Mouse (Mus musculus) thymus, postnatal 14 days (tissue): ENCODE data around the gene Fam129c.

ENCODE experiments used
- DNase-seq: peaks from one replicate; pipeline ENCODE4 v3.0.0; 2021

Fam129c gene

DNA sequence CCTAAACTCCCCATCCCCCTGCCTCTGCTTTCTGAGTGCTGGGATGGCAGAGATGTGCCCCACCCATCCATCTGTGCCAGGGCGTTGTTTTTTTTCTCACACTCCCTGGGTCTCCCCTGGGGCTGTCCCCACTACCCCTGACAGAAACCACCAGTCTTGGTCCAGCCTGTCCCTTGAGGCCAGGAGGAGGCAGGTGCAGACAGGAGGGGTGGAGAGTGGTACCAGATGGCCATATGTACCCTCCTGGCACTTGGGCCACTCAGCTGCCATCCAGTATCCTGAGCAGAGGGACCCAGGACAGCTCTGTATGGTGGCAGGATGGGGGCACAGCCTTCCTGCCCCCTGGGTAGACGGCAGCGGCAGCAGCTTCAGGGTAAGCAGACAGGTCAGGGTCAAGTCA lies at the start of gene Fam129c:
Fam129c (plus strand) TSS at position 198 of the 400 bp plus-strand sequence.
- DNase-seq = no peak

DNA sequence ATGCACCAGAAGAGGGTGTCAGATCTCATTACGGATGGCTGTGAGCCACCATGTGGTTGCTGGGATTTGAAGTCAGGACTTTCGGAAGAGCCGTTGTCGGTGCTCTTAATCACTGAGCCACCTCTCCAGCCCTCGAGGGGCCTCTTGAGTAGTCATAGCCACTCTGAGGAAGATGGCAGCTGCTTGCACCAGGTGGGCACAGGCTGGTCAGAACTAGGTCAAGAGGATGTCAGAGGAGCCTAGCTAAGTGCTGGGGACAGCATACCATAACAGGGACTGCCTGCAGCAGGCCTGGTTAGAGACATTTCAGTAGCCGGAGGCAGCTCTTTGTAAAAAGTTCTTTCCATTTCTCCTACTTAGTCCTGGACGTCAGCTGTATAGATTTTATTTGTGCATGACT lies 46.7 kb upstream of the Fam129c start:
- DNase-seq = peak; percentile 64

DNA sequence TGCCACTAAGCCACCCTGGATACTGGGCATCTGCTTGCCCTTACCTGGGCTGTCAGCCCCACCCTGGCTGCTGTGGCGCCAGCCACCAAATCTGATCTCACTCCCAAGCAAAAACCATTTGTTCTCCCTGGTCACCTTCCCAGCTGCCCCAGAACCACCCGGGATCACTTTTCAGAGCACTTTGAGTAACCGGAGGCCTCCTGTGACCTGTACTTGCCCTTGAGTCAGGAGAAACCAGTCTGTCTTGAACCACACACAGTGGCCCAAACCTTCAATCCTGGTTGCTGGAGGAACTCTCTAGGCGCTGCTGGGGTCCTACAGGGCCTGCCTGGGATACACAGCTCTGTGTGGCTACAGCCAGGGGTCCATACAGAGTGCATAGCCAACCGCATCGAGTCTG lies 44.7 kb upstream of the Fam129c start:
- DNase-seq = no peak

DNA sequence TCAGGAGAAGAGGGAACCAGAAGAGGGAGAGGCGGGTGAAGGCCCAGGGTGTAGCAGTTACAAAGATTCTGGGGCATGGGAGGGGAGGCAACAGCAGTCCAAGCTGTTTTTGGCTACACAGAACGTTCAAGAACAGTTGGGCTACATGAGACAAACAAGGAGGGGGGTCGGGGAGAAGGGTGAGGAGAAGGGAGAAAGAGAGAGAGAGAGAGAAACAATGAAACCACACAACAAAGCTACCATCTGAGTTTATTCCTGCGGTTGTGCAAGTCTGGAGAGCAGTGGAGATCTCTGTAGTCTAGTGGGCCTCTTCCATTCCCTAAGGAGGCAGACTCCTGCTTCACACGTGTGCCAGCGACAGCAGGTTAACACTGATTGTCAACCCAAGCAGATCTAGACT lies 43.4 kb upstream of the Fam129c start:
- DNase-seq = no peak

DNA sequence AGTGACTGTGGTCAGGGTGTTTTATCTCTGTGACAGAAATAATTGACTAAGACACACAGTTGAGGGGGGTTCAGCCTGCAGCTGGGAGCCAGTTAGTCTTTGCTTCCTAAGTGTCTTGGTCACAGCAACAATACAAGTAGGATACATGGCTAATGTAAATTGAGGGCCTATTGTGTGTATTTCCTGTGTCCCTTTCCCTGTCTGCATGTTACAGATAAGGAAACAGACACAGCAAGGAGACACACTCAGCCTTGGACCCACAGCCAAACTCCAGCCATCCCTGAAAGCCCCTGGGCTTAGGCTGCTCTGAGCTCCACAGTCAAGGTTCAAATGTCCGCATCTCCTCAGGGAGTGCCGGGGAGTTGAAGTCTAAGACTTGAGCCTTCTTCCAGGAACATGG lies 42.8 kb upstream of the Fam129c start:
- DNase-seq = no peak

DNA sequence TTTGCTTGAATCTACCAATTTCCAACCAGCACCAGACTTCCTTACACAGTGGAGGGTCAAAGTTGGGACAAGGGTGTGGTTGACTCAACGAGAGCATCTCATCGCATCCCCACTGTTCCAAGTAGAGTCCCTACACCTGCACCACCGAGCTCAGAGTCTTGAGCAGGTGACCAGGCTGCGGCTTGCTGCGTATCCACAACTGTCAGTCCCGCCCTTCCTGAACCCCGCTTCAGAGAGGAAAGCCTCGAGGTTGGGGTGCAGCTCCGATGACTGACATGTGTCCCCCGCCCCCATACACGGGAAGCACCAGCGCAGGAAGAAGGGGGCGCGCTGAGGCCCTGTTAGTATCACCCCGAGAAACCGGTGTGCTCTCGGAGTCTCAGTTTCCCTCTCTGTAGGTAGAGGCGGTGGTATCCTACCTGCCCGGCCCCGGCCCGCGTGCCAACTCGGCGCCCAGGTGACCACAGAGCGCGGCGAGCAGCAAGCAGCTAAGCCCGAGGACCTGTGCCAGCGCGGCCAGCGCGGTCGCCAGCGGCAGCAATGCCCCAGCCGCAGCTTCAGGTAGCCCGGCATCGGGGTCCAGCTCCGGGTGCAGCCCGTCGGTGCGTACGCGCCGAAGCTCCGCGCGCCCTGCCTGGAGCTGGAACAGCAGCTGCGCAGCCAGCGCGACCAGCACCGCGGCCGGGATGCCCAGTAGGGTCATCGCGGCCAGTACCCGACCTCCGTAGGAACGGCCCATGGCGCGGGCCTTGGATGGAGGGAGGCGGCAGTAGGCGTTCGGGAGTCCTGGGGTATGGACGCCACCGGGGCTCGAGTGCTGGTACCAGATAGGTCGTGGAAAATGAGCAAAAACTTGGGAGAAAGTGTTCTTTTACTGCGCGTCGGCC lies 39.1 kb upstream of the Fam129c start, which contains the start of gene Tmem221:
Tmem221 (minus strand) TSS at position 801 of the 887 bp plus-strand sequence.
- DNase-seq = peak; percentile 83

DNA sequence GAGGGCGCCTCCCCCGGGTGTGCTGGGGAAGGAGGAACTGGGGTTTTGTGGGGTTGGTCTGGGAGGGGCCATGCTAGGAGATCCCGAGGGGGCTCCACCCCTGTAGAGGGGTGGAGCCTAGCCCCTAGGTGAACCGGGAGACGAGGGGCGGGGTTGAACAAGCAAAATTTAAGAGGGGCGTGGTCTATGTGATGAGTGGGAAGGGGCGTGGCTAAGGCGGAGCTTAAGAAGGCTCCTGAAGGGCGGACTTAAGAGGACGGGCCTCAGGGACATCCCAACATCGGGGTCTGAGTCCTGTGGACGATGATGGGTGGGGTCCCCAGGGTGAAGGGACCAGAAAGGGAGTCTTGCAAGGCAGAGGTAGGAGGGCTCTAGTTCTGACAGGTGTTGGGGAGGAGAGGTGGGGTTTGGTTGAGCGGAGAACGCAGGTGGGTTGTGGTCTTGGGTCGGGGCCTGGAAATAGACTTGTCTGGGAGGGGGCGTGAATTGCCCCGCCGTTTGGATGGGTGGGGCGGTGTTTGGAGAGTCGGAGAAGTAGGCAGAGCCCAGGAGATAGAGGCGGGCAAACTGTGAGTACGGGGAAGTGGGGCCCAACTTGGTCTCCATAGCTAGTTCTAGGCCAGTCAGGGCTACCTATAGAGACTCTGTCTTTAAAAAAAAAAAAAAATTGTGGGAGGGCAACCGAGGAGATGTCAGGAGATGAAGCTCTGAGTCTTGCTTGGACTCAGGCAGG lies 38.3 kb upstream of the Fam129c start:
- DNase-seq = peak; percentile 91

DNA sequence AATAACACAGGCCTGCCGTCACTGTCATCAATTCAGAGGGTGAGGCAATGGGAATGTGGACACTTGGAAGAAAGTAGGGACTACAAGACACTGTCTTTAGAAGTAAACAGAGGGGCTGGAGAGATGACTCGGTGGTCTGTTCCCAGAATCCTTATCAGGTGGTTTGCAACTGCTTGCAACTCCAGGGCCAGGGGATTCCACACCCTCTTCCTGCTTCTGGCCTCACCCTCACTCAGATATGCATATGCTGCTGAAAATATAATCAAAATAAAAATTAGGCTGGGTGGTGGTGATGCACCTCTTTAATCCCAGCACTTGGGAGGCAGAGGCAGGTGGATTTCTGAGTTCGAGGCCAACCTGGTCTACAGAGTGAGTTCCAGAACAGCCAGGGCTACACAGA lies 37.4 kb upstream of the Fam129c start:
- no peak for DNase-seq

DNA sequence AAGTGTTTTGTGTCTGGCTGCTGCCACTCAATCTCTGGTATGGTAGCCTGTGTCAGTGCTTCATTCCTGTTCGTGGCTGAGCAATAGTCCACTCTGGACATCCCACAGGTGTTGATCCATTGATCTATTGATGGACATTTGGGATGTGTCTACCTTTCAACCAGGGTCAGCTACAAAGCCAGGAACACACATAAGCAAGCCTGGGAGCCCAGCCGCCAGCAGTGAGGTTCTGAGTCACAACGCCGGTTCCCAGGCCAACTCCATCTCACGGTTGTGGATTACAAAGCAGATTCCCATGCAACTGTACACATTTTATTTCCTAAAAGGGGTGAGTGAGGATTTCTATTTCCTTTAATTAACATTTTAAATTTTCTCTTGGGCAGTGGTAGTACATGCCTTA lies 36.7 kb upstream of the Fam129c start:
- DNase-seq = no peak

DNA sequence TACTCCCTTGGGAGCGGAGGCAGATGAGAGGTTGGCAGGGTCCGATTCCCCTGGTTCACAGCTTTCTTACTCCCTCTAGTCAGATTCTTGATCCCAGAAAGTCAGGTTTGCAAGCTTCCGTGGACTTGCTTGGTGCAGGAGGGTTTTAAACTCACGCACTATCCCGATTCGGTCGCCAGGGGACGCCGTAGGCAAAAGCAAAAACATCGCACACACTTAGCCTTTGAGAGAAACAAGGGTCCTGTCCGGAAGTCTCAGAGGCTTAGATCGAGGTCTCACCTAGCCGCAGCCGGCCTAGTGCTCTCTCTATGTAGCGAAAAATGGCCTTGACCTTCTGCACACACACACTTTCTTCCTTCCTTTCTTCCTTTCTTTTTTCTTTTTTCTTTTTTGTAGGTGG lies 36.0 kb upstream of the Fam129c start:
- DNase-seq = peak; percentile 76

DNA sequence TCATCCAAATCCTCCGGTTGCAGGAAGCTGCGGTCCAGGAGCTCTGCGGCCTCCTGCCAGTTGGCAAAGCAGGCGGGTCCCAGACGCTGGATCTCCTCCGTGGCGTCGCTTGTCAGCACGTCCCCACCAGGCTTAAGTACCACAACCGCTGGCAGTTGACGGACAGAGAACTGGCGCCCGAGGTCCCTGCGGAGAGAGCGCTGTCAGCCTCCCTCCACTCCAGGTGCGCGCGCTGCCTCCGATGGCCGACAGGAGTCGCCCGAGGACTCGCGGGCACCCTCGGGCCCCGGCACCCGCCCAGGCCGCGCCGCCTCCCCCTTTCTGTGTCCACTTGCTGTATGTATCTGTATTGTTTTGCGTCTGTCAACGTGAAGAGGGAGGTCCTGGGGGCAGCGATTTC lies 34.7 kb upstream of the Fam129c start:
- DNase-seq = peak; percentile 90

DNA sequence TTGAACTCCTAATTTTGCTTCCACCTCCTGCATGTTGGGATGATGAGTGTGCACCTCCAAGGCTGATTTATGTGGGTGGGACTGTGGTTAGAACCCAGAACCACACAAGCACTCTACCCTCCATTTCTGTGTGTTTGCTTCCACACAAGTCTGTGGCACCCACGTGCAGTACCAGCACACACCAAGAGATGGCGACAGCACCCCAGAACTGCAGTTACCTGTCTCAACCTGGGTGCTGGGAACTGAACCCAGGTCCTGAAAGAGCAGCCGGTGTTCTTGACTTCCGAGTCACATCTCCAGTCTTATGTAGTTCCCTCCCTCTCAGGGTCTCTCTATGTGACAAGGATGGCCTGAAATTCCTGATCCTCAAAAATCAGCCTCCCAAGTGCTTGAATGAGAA lies 33.5 kb upstream of the Fam129c start:
- peak; percentile 25 for DNase-seq

DNA sequence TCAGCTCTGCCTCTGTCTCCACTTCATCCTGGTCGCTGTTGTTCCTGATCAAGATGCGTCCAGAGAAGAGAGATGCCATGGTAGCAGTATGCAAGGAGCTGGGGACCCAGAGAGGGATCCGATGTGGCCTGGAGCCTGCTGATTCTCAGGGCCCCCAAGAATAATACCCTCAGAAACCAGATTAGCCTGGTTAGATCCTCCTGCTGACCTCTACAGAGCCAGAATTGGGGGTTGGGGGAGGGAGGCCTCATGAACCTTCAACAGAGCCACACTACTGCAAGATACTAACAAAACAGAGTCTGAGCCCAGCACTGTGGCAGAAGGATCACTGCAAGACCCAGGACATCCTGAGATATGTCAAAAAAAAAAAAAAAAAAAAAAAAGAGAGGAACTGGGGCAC lies 30.9 kb upstream of the Fam129c start, which contains the start of gene Nxnl1:
Nxnl1 (minus strand) TSS at position 101 of the 400 bp plus-strand sequence.
- DNase-seq = no peak

DNA sequence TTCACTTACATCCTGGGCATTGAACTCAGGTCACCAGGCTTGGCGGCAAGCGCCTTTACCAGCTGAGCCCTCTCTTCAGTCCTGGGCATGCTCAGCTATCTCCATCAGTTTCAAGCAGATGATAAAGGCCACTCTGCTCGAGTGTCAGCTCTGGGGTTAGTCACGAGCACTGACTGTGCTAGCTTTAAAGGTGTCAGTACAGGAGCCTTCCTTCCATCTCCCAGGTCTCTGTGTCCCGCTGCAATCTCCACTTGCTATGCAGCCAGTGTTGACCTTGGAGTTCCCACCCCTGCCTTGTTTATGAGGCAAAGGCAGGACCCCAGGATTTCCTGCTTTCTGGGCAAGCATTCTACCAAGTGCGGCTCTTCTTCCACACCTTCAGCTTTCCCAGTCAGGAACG lies 29.9 kb upstream of the Fam129c start:
- no peak for DNase-seq

DNA sequence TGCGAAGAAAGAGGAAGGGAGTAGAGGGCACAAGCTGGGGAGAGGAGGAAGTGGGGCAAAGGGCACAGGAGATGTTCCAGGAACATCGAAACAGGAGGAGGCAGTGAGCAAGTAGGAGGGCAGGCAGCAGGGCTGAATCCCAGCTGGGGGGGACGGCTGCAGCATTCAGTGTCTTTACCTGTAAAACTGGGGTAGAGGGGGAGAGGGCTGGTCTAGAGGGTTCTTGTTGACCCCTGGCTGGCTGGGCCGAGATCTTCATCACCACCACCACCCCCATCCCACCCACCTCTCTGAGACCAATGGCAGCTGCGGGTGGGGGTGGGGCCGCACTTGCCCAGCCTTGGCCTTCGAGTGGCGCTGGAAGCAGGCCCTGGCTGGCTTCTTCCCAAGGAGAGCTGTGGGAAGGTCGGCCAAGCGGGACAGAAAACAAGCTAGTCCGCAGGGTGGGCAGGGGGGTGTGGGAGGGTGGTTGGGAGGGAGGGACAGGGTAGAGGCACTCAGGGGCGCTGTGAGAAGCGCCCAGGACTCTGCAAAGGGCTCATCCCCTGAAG lies 29.0 kb upstream of the Fam129c start, which contains the start of gene Slc27a1:
Slc27a1 (plus strand) TSS at position 496 of the 551 bp plus-strand sequence.
- DNase-seq = peak; percentile 5

DNA sequence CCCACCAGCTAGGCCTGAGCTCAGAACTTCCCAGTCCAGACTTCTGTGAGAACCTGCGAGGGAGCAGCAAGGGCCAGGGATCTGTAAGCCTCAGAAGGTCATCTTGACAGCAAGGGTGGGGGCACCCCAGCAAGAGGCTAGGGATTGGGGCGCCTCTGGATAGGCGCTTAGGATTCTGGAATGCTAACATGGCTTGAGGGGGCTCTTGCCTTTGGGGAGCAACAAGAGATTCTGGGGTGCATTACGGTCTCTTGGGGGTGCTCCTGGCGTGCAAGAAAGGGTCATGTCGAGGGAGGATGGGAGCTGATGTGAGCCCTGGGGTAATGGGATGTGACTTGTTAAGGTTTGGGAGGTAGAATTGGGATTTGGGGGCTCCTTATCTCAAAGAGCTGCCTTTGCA lies 28.5 kb upstream of the Fam129c start:
- peak; percentile 6 for DNase-seq

DNA sequence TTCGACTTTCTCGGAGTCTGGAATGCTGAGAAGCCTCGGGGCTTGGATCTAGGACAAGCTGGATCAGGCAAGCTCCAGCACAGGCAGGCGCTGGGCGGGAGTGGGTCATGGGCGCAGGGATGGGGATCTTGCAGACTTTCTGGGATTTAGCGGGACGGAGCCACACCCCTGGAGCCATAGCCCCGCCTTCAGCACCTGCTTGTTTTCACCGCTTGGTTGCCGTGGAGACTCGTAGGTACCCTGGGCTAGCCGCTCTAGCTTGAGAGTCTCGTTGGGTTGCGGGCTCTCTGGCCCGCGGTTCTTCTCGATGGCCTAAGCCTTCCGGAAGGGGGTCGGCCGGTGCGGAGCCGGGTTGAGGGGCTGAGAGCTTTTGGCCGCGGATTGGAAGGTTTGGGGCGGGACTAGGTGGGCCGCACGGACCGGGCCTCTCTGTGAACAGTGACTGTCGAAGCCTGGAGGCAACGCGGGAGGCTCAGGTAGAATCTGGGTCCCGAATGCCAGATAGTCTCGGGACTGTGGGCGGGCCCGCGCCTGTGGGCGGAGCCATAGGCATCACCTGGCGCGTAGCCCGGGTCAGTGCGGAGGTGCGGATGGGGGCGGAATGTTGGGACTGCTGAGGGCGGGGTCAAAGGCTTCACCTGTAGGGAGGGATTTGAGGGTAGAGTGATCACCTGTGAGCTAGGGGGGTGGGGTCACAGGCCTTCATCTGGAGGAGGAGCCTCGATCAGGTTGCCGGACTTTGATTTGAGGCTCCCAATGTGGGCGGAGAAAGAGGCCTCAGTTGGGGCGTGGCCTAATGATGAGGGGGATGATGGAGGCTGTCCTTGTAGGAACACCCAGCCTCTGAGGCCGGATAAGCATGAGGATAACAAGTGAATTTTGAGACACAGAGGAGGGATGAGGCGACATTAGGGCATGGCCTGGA lies 27.8 kb upstream of the Fam129c start:
- peak; percentile 66 for DNase-seq

DNA sequence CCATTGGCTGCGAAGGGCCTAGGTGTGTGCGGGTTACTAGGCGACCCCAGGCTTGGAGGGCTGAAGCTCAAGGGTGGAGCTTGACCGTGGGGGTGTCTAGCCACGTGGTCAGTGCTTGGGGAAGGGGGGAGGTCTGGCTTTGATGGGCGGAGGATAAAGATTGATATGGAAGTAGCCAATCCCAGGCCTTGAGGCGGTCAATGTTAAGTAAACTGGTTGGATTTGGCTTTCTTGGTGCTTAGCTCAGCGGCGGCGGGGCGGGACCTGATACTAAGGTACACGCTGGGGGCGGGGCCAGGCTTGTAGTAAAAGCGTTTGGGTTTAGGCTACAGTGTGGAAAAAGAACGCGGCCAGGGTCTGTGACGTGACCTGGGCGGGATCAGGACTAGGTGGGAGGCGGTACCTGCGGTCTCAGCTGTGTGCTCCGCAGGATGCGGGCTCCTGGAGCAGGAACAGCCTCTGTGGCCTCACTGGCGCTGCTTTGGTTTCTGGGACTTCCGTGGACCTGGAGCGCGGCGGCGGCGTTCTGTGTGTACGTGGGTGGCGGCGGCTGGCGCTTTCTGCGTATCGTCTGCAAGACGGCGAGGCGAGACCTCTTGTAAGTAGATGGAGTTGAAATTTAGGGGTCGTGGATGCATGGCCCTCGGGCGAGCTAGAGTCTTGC lies 27.0 kb upstream of the Fam129c start:
- peak; percentile 91 for DNase-seq

DNA sequence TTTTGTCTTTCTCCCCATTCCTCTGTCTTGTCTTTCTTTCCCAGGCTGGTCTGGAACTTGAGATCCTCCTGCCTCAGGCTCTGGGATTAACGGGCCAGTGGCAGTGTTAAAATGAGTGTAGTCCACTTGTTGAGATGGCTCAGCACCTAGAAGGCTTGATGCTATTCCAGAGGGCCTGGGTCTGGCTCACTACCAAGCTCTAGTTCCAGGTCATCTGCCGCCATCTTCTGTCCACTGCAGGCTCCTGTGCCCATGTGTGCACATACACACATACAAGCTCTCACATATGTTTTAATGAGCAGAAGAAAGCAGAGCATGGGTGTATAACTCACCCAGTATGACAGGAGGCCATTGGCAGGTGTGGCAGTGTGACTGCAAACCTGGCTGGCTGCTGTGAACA lies 25.4 kb upstream of the Fam129c start:
- DNase-seq = peak; percentile 4

DNA sequence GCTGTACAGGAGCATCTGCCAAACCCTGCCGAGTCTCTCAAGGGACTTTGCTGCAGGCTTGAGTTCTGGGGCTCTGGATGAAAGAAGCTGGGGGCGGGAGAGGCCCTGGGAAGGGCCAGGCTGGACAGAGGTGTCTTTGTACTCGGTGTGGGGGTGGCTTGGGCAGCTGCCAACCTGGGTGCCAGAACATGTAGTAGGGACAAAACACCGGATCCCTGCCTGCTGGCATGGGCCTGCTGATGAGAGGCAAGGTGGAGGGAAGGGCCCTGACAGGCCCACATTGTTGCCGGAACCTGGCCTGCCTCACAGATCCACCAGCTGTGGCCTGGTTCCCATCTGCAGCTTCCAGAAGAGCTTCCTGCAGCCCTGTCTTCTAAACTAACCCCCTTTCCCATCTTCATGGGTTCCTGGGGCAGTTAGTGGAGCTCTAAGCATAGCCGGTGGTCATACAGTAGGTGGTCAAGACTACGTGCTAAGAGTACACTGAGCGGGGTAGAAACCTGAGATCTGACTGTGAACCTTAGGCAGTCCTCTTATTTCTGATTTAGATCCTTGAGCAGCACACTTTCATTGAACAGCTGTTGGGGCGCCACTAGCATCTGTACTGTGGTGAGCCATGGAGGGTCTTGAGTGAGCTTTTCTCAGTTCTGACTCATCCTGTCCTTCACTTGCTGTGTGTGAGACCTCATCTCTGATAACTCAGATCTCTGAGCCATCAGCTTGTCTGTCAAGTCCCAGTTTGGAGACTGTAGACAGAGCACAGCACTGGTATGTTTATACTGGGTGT lies 24.4 kb upstream of the Fam129c start:
- peak; percentile 10 for DNase-seq

DNA sequence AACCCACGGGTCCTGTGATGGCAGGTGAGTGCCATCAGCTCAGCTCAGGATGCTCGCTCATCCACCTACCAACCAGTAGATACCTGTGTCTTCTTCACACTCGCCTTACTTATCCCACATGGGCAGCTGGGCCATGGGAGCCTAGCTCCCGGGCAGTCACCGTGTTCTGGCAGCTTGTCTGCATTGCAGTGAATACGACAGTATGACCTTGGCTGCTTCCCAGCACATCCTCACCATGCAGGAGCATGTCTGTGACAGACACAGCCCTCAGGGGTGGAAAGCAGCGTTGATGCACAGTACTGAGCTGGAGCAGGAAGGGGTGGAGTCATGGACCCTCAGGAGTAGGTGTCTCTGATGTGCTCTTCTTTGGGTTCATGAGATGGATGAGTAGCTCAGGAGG lies 23.0 kb upstream of the Fam129c start:
- DNase-seq = no peak
